Mouse (Mus musculus) cerebellum, postnatal 25 days (tissue): ENCODE measurements at regions not wholly inside any gene's neighbourhood (a gene's known extent, or its start where the extent isn't known, plus 50 kb on each side); places are given as distances from the start of the nearest gene placed in this dataset.
"Not testable (repeated sequence)": the region's sequence is repeated elsewhere in the genome, so short reads cannot be mapped to it uniquely, and the experiment has no call there.

Source experiments
- DNase-seq, 2 experiments: peaks; one replicate each; pipeline ENCODE4 v3.0.0; 2021; ENCODE audit warnings: mixed read lengths in 2 of 2

DNA sequence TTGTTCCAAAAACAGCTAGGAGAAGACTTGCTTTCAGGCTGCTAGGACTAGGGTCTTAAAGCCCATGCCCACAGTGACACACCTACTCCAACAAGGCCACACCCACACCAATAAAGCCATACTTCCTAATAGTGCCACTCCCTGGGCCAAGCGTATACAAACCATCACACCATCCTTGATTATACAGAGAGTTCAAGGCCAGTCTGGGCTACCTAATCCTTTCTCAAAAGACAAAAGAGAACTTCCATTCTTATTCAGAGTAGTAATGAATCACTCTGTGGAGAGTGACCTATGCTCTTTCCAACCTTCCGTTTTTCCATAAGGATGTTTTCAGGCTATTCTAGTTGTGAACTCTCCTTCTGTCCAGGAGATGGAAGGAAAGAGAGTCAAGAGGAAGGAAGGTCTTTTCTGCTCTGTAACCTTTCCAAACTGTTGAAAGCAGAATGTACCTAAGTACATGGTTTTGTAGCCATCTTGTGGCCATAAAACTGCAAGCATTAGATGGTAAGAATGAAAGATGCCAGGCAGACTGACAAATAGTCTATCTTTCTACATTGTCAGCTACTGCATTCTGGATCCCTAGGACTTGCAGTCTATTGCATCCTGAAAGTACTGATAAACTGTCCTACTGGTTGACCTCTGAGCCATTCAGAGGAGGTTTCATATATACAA is 145.8 kb upstream of the Mon1b start:
- no peak for DNase-seq

DNA sequence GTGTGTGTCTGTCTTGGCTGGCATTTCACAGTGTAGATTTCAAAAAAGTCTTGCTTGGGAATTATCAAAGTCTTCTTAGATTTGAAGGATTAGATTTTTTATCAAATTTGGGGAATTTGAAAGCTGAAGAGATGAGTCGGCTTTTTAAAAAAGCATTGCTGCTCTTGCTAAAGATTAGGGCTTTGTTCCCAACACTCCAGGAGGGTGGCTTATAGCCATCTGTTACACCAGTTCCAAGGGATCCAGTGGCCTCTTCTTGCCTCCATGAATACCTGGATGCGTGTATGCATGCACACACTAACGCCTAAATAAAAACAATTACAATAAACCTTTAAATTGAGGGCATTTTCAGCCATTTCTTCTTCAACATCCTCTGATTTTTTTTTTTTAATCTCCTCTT is 144.5 kb upstream of the Mon1b start:
- DNase-seq, result peak in 1 of 2 experiments; percentile 49

- DNase-seq, result no peak
Measured at GRCm38 (mm10) chr8:113496896-113497295, 138.5 kb upstream of the Mon1b start.

DNA sequence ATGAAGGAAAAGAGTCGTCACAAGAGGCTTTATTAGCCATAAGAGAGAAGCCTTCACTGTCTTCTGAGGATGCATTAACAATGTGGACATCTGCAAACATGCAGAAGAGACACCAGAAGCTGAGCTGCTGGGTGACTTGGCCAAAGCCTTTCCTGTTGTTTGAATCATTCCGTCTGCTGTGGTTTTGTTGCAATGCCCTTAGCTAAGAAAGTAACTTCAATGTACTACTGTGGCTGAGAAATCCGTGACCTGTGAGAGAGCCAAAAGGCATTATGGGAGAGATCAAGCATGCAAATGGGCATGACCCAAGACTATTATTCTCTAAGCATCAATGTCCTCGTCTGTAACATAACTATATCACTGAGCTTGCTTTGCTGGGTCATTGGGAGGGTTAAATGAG is 132.7 kb upstream of the Mon1b start:
- no peak for DNase-seq

DNA sequence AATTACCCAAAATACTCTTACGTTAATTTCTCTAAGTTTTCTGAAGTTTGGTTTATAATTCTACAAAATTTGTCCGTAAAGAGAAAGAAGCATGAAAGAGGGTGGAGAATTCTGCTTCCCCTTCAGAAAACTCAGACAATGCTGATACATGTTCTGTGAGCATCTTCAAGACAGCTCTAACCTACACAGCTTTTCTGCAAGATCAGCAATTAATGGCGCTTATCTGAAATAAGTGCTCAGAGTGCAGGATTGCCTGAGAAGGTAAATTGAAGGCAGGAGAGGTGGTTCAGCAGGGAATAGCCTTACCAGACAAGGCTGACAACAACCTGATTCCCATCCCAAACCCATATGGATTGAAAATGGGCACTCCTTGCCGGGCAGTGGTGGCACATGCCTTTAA is 122.5 kb upstream of the Mon1b start:
- no peak for DNase-seq

GRCm38 (mm10) chr8:113513886-113514730 is 121.3 kb upstream of the Mon1b start:
- peak in 1 of 2 experiments; percentile 23 for DNase-seq

DNA sequence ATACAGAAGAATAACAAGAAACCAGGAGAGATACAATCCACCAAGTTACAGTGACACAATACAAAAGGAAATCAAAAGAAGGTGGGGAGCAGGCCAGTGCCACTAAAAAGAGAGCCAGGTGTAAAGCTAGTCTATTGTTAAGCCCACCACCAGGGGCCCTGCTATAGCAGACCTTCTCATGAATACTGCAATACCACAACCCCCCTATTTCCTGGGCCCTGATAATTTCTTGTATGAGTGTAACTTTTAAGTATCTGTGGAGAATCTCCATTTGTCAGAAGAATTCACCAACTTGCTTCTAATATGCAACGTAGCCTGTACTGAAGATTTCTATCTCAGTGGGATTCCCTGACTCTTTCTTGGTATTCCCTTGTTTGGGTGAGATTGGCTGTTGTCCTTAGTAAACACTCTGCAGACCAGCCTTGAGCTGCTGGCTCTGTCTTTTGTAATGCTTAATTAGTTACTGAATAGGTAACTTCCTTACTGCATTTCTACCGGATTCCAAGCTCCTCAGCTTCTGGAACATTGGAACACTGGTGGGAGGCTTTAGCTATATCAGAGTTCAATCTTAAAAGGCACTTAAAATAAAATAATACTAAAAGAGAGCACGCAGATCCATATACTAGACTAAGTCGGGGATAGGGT is 120.5 kb upstream of the Mon1b start:
- not testable (repeated sequence) for DNase-seq

DNA sequence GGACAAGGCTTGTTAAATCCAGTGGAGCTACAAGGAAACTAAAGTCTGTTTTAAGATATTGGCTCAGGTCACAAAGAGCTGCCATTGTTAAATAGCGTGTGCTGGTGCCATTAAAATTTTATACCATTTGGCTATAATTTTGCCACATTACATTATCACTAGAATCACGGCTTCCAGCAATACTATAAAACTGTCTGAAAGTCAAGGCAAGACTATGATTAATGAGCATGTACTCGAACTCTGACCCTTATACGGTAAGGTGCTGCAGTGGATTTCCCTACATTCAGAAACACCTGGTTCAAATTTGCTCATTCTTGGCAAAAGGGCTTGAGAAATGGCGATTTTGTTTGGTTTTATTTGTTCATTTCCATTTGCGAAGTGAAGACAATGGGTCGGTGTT is 119.2 kb upstream of the Mon1b start:
- no peak for DNase-seq

DNA sequence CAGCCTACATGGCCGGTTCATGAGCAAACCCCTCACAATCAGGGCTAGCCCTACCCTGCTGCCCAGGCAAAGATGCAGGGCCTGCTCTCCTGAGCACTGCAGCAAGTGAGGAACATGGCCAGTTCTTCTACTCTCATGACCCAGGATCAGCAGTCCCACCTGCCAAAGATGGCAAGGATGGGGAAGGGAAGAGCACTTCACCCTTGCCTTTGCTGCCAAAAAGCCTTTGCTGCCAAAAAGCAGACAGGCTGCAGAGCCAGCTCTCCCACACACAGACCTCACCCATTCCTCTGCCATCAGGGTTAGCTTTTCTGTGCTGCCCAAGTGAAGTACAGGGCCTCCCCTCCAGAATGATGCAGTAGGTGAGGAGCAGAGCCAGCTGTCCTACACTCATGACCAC is 117.5 kb upstream of the Mon1b start:
- DNase-seq, result peak; percentile 60 to 72

DNA sequence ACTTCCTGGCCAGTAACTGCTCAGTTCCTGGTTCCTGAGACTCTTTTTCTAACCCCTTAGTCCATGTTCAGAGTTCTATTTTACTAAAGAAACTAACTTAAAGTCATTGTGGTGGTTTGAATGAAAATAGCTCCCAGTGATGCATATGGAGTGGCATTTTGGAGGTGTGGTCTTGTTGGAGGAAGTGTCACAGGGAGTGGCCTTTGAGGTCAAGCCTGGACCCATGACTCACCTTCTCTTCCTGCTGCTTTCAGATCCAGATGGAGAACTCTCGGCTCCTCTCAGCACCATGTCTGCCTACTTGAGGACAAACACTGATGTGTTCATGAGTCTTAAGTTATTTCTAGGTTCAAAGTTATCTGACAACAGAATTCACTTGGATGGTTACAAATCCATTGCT is 111.8 kb upstream of the Mon1b start:
- DNase-seq, result no peak

DNA sequence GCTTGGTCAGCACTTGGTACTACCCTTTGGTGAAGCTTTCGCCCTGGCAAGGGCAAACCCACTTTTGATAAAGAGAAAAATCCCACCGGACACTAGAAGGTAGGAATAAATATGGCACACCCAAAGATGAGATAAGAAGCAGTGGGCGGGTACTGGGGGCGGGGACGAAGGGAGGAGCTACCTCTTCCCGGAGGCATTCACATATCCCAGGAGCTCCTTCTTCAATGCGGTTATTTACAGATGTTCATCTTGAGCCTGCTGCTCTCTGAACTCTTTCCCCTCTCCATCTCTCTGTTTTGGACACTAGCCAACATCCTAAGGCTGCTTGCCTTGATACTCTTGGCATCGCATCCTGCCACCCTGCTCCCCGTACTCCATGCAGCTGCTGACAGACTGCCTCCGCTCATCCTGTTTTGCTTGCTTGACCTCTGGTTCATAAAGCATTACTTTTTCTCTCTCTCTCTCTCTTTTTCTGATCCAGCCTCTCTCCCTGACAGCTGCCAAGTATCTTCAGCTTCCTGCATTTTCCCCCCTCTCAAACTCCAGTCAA is 104.2 kb upstream of the Mon1b start:
- DNase-seq, result no peak

DNA sequence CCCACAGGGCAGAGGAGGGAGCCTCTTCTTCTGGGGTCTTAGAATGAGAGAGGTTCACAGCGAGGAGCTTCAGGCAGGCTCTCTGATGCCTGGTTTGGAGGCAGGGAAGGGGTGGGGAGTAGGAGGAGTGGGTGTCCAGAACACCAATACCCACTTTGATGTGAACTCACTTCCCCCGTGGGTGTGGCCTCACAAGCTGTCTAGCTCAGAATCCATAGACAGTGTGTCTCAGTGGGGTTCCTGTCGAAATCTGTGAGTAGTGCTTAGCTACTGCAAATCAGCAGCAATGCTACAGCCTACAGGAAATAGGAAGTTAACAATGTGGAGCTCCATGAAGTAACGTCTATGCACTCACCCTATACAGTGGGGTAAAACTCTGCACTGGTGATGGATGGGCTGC is 102.5 kb upstream of the Mon1b start:
- DNase-seq, result no peak

- DNase-seq, result no peak
Measured at GRCm38 (mm10) chr8:113541437-113541836, 94.0 kb upstream of the Mon1b start.

GRCm38 (mm10) chr8:113542082-113542481 is 93.3 kb upstream of the Mon1b start:
- DNase-seq, result no peak

- no peak for DNase-seq
Measured at GRCm38 (mm10) chr8:113542713-113543112, 92.7 kb upstream of the Mon1b start.

DNA sequence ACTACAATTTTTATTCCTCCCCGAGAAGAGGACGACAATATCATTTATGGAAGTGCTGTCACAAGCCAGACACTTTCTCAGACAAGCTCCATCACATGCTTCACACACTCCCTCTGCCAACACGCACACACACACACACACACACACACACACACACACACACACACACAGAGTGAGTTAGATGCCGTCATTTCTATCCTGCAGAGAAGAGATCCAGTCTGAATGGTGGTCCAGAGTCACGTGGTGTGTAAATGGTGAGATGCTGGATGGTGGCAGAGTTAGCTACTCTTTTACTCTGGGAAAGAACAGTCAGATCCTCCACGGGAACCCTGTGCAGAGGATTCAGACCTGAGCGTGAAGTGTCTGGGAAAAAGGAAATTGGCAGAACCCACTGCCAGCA is 86.2 kb upstream of the Mon1b start:
- DNase-seq, result no peak

GRCm38 (mm10) chr8:113551454-113552273 is 83.7 kb upstream of the Mon1b start:
- no peak for DNase-seq

DNA sequence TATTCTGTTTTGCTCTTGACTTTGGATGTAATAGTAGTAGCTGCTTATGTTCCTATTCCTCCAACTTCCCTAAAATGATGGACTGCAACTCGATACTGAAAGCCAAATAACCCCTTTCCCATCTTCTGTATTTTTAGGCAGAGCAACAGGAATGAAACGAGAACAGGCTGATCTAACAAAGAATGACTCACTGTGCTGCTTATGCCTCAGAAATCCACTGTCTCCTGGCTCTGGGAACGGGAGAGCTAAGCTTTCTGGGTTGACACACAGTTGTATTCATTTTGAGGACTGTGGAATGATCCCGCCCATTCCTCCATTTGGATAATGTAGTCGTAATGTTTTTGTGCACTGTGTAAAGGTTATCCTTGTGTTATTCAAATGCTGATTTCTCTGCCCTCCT is 82.6 kb upstream of the Mon1b start:
- DNase-seq, result no peak

DNA sequence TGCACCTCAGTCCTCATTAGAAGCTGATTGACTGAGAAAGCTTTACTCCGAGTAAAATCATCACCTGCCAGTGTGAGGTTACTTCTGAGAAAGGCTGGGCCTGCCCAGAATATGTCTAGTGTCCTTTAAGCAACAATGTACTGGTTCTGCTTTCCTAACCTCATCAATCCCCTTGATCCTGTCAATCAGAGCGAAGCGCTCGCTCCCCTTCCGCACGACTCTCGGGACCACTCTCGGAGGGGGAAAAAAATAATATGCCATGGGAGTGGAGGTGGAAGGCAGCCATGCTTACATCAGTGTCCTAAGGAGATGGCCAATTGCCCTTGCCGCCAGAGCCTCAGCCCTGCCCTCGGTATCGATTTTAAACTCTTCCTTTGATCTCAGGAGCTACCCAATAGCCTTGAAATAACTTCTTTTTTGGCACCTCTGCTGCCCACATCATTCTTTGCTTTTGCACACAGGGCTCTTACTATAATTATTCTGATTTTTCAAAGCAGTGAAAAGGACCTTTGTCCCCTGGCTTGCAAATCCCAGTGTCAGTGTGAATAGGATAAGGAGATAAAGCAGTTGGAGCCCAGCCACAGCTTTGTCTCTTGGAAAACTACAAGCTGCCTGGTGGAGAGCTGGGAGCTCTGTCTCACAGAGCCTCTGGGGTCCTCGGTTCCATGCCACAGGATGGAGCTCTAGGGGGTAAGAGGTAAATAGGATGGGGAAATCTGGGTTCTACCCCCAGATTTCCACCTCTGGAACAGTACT is 80.5 kb upstream of the Mon1b start:
- no peak for DNase-seq

- no peak for DNase-seq
Measured at GRCm38 (mm10) chr8:113556994-113557393, 78.4 kb upstream of the Mon1b start.

- DNase-seq, result no peak
Measured at GRCm38 (mm10) chr8:113581098-113581497, 54.3 kb upstream of the Mon1b start.

- no peak for DNase-seq
Measured at GRCm38 (mm10) chr8:113581704-113582103, 53.7 kb upstream of the Mon1b start.
